Mouse (Mus musculus) heart, postnatal 10 days (tissue): ENCODE measurements around the gene Ryr2. TPM values are rescaled to one million over a fixed set of nuclear protein-coding genes. Genes with fewer than 3 reads are reported as not detected.
"Not testable (repeated sequence)": the region's sequence is repeated elsewhere in the genome, so short reads cannot be mapped to it uniquely, and the experiment has no call there.

ENCODE experiments used
- DNase-seq, 2 experiments: peaks; one replicate each; pipeline ENCODE4 v3.0.0; 2021
- intact Hi-C: fragments of 180-260 bp; cut with DNase I; formaldehyde crosslinking; loops from one replicate; pipeline ENCODE4 v1.15.1; 2025
- total RNA-seq, 2 experiments: library from RNA; stranded (reverse); gene quantifications; 2 replicates each; pipeline ENCODE4 v1.2.3; 2021

The Ryr2 gene
- total RNA-seq: 100 to 1,000 TPM; 767 to 773 TPM

DNA sequence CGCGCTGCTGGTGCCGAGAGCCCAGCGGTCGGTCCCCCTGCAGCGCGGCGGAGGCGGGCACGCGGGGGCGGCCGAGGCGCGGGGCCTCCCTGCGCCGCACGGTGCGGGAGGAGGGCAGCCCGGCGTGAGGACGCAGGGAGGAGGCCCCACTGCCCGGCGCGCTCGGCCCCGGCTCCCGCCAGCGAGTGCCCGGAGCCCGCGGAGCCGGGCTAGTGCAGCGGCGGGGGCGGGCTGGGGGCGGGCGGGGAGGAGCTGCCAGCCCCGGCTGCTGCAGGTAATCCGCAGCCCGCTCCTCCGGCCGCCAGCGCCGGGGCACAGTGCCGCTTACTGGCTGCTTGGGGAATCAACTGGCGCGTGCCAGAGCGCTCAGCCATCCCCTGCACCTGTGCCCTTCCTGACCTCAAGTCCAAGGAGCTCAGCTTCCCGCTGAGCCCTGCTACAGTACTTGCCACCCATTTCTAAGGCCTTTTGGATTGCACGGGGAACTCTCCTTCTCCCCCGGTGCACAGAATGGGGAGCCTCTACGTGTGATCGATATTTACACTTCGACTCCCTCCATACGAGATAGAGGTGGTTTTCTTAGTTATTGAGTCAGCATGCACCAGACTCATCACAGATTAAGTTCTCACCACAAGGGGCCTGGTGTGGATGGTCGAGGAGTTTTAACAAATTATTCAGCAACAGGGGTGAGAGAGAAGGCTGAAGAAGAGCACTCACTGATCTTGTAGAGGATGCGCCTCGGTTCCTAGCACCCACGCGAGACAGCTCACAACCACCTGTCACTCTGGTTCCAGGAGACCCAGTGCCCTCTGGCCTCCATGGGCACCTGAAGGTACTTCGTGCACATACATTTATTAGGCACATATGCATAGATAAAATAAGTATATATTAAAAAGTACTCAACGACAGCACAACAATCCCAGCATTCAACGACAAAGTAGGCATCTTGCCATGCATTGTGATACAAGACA, at the start of gene Ryr2:
Gene Ryr2, minus strand, starts transcription at position 284 of the 971 bp plus-strand sequence.
- DNase-seq: peak; percentile 78 to 85
- intact Hi-C loops: loop anchor here (5.0 kb wide), 1 partner anchor 345 kb away; no protein-coding TSS in a partner anchor

DNA sequence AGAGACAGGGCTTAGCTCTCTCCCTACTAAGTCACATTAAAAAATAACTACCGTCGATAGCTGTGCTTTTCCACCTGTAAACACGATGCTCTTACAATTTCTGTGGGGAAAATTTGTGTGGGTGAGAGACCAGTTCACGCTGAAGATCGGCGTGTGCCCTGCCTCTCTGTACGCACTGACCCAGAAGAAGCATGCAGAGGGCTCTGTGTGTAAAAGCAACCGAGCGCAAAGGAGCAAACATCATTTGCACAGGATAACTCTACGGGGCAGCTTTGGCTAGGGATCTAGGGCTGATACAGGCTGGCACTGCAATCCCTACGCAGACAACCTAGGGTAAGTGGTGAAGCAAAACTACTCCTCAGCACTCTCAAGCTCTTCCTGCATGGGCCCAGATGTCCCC, 47.2 kb upstream of the Ryr2 start:
- no peak for DNase-seq
- intact Hi-C loops: no loop called here

DNA sequence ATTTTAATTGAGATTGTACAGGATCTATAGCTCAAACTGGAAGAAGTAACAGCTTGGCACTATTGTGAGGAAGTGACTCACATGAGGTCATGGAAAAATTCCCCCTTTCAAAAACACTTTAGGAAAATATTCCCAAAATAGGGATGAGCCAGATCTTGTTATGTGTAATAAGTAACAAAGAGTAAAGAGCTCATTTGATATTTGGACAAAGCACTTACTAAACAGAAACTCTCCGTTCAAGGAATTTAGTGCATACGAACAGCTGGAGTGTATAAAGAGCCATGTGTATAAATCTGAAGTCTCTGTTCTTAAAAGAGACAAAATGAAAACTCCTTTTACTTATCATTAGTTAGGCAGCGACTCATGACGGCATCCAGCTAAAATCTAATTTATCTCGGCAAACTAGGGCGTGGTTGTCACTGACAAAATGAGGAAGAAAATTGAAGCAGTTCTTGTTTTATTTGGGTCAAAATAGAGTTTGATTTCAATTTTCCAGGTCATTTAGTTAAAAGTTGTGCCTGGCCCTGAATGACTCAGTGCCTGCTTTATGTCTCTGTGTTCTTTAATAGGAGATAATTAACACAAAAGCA, 40.3 kb upstream of the Ryr2 start:
- intact Hi-C loops: no loop called here
- peak in 1 of 2 experiments; percentile 18 for DNase-seq

DNA sequence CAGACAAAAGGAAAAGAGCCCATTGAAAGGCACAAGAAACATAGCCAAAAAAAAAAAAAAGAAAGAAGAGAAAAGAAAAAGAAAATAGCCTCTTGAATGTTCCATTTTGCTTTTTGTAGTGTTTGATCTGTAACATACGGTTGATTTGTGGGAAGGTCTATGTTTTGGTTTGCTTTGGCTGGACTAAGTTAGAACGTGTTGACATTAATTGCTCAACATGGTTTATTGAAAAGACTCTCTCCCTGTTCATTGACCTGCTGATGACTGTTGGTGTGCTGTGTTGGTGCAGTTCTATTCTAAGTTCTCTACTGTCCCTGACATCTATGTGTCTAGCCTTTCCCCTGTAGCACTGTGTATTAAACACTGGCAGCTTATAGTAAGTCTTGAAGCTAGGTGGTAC, 39.7 kb upstream of the Ryr2 start:
- intact Hi-C loops: no loop called here
- no peak for DNase-seq

DNA sequence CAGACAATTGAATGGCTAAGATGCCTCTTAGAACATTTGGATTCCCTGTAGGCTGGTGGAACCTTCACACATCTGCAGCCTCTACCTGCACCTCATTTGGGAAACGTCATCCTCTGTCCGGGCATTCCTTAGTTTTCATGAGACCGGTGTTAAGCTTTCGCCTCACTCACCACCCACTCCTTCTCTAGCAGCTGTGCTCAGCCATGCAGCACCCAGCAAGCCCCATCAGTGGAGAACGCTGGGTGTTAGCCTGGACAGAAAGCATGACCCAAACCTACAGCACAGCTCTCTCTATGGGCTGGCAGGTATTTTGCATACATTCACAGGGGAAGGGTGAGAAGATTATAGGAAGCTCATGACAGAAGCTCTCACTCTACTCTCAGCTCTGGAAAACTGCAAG, 36.6 kb upstream of the Ryr2 start:
- DNase-seq: no peak
- intact Hi-C loops: no loop called here

DNA sequence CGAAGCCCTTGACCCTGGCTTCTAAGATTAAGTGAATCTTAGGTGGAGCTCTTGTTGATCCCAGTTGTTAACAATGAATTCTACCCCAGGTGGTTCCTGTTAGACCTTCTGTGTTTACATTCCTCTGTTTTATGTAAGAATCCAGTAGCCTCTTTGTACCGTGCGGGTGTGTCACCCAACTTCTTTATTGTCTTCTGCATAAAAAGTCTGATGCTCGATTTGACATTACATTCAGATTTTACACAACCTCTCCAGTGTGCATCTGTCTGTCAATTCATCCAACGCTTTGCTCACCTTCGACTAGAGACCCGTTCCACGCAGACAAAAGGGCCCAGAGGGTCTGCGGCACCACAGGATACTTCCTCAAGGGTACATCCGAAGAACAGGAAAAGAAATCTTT, 29.7 kb upstream of the Ryr2 start:
- intact Hi-C loops, DNase-seq: not testable (repeated sequence)

DNA sequence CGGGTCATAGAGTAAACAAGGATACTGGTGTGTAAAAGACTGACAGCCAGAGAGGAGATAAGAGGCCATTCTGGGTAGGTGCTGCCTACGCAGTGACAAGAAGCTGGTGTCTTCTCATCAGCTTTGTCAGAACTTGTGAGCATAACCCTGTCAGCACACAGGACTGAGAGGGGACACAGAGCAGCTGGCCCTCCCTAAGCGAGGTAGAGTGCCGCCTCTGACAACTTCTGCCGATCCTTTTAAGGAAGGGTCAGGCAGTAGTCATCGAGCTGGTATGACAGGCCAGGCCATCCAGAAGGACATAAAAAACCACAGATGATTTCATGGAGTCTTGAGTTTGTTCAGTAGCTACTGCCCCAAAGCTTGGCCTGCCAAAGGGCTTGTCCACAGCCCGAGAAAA, 26.8 kb upstream of the Ryr2 start:
- peak; percentile 86 to 91 for DNase-seq
- intact Hi-C loops: loop anchor here (1.0 to 5.0 kb wide), 2 partner anchors 30 to 64 kb away; no protein-coding TSS in a partner anchor

DNA sequence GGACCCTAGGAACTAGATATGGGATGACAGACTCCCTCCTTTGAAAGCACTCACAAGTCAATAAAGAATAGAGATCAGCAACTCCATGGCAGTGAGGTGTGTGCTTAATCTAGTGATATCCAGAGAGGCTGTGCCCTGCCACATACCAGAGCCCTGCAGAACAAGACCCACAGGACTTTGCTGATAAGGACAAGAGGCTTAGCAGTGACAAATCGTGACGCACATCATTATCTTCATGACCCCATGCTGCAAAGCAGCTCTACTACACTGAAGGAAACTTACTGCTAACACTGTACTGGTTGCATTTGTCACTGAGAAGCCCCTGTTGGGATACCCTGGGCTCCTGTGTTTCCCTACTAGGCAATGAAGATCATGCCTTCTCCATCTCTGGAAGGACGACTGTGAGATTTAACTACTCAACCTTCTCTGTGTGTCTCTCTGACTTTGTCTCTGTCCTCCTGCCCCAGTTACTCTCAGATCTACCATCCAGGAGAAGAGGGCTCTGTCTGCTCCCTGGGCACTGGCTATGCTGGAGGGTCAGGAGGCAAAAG, 25.5 kb upstream of the Ryr2 start:
- DNase-seq: peak; percentile 51 to 68
- intact Hi-C loops: loop anchor here (5.0 kb wide), 1 partner anchor 65 kb away; no protein-coding TSS in a partner anchor

DNA sequence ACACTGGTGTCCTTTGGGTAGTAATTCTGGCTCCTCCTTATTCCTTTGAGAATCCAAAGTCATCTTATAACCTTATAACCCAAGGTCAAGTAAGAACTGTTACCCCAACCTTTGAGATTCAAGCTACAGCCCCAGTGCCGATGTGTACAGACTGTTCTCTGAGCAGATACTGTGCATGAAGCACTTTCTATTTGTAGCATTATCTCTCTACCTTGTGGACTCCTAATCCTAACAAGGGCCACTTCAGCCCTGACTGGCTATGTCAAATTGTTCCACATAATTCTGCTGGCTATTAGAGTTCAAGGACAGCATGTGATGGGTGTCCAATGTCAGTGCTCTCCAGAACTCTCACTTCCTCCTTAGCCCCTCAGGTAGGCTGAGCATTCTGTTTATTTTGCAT, 22.4 kb upstream of the Ryr2 start:
- peak in 1 of 2 experiments; percentile 59 for DNase-seq
- intact Hi-C loops: loop anchor here (1.0 kb wide), 1 partner anchor 25 kb away; no protein-coding TSS in a partner anchor

DNA sequence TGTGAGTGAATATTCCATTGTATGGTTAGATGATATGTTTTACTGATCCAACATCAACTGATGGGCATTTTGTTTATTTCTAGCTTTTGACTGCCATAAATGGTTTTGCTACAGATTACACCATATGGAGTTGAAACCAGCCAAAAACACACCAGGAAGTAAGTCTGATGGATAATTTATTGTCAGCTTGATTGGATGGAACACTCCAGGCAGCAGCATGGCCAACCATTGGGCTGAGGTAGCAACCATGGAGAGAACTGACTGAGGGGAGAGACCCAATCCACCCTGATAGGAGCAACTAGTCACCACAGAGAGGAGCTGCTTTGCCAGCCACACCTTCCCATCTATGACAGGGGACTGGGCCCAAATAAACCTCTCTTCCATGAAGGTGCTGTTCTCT, 19.4 kb upstream of the Ryr2 start:
- intact Hi-C loops: no loop called here

DNA sequence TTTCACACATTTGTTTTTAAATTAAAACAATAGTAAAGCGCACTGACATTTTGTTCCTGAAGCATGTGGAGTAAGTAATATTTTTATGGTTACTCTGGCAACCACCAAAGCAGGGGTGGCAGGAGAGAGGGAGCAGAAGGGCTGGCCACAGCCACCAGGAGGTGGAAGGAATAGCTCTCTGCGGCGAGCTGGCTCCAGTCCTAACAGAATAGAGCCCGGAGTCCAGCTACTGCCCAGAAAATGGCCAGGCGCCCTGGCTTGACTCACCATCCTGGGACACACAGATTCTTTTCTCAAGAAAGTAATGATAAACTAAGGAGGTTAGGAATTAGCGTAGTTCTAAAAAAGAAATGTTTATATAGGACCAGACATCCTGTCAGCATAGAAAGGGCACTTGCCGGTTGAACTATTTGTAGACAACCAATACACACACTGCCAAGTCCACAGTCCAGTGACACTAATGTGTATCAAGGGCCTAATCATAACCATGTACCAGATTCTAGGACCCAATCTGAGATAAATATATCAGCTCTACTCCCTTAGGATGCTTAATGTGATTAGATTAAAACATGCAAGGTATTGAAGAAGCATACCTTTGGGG, 18.3 kb upstream of the Ryr2 start:
- intact Hi-C loops: no loop called here
- peak; percentile 81 to 84 for DNase-seq

More for the DNA sequence above, 19.4 kb upstream of the Ryr2 start:
- DNase-seq: no peak

DNA sequence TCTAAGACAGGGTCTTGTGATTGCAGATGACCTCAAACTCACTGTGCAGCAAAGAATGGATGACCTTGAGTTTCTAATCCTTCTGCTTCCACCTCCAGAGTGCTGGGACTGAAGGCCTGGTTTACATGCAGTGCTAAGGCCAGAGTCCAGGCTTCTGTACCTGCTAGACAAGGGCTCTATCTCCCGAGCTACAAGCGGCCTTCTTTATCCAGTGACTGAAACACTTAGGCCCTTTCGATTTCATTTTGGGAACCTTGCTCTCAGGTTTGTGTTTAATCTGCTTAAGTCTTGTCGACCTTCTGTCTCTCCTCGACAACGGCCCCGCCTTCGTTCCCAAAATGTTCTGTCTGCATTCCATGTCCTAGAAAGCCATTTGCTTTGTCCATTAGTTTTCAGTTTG, 8.8 kb upstream of the Ryr2 start:
- intact Hi-C loops: no loop called here
- no peak for DNase-seq

DNA sequence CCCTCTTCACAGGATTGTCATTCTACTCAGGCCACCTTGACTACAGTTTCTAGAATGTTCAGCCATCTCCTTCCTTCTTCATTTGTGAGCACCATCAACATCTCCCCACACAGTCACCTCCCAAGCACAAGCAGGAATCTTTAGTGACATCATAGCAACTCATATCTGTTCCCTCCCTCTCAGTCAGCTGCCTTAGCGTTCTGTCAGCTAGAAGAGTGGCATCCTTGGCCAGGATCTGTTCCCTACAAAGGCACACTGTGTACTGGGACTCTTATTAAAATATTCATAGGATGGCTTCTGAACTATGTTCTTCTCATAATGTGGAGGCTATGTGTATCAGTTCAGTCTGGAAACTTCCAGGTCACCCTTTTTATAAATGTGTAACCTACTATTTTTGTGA, 8.1 kb upstream of the Ryr2 start:
- no peak for DNase-seq

DNA sequence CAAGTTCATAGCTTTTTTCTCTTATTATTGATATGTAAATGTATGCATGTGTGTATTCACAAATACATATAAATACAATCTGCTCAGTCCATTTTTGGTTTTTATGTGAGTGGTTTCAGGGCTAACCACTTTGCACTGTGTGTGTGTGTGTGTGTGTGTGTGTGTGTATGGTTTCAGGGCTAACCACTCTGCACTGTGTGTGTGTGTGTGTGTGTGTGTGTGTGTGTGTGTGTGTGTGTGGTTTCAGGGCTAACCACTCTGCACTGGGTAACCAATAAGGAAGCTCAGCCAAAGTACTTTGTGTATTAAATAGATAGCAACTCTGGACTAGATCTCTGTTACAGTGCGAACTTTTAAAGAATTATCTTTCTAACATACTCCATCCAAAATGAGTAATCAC, 2.2 kb upstream of the Ryr2 start:
- intact Hi-C loops: loop anchor here (5.0 kb wide), 1 partner anchor 347 kb away; no protein-coding TSS in a partner anchor

More for the DNA sequence above, 8.1 kb upstream of the Ryr2 start:
- intact Hi-C loops: no loop called here

DNA sequence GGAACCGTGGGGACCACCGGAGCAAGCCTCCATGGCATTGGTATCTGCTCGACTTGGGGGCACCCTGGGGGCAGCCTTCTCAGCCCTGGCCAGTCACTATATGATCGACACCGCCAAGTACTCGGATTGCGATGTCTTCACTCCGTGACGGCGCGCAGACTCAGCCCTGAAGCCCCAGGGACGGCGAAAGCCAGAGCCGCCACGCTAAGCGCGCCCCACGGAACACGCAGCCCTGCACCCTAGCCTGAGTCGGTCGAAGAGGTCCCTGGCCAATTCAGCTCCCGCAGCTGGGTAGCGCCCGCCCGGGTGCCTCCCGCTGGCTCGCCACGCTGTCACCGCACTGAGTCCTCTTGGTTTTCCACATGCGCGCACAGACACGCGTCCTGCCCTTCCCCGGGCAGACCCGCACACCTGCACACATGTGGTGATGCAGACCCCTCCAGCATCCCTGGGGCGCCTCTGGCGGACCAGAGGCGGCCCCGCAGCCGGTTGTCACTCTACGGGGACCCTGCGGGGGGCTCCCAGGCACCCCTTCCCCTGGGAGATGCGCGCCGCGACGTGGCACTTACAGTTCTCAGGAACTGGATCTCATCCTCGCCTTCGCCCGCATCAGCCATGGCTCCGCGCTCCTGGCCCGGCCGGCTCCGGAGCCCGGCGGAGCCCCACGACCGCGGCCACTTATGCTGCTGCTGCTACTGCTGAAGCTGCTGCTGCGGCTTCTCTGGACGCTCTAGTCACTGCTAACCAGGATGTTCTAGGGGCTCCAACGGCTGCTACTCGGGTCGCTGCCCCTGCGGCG, 716 bp downstream of the Ryr2 start:
- peak in 1 of 2 experiments; percentile 39 for DNase-seq
- intact Hi-C loops: loop anchor here (5.0 kb wide), 1 partner anchor 344 kb away; no protein-coding TSS in a partner anchor

More for the DNA sequence above, 2.2 kb upstream of the Ryr2 start:
- no peak for DNase-seq

DNA sequence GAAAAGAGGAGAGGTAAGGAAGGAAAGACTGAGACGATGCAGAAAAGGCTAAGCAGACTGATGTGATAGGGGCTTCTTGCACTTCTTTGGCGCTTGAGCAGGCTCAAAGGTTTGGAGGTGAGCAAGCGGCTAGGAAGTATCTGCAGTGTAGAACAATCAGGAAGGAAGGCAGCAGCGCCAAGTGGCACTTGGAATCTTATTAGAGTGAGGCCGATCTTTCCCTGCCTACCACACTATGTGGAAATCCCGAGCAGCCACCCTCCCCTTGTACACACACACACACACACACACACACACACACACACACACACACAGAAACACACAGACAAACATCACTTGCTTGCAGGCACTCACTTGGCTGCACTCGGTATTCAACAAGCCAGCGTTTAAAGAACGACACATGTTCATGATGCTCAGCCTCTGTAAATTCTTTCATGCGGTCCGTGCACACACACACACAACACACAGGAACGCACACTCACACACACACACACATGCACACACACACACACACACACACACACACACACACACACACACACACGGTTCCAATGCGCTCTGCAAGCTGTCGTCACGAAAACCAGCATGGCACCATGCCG, 1.4 kb downstream of the Ryr2 start:
- intact Hi-C loops: loop anchor here (5.0 kb wide), 1 partner anchor 343 kb away; no protein-coding TSS in a partner anchor

DNA sequence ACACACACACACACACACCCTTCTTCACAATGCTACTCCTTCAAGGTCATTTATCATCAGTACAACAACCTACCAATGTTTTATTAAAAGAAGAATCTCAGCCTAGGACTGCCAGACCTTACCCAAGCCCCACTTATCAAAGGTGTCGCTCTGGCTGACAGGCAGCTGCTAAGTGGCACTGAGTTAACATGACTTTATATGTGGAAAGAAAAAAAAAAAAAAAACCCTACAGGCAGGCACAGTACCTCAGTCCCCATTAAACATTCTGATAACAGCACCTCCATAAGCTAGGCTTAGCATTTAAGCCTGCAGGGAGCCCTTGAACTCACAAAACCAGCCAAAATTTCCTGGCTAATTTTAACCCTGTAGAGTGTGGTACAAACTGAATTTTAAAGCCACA, 2.4 kb downstream of the Ryr2 start:
- intact Hi-C loops: loop anchor here (1.0 kb wide), 1 partner anchor 25 kb away; no protein-coding TSS in a partner anchor
- peak in 1 of 2 experiments; percentile 42 for DNase-seq

More for the DNA sequence above, 1.4 kb downstream of the Ryr2 start:
- peak in 1 of 2 experiments; percentile 35 for DNase-seq

DNA sequence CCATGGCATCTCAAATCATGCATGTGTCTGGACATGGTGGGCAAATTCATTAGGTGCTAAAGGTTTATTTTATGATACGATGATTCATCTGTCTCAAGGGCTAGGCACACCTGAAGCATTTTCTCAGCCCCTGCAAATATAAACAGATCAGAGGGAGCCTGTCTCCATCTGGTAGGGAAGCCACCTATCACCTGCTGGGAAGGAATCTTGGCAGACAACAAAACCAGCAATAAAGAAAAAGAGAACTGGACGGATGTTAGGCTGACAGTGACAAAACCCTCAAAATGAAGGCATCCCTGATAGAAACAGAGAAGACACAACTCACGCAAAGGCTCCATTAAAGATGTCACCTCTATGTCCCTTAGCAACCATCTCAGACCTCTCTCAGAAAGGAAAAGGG, 3.7 kb downstream of the Ryr2 start:
- intact Hi-C loops: loop anchor here (1.0 kb wide), 1 partner anchor 30 kb away; no protein-coding TSS in a partner anchor
- no peak for DNase-seq

DNA sequence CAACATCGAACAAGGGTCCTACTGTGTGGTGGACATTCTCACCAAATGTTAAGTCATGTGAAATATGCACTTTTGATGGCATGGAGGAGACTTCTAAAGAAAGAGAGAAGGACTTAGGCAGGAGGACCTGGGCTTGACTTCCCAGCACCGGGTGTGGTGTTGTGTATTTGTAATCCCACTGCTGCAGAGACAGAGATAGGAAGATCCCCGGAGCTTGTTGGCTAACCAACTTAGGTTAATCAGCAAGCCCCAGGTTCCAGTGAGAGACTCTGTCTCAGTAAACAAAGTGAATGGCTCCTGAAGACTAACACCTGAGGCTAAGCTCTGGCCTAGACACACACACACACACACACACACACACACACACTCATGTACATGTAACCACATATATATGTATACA, 7.3 kb downstream of the Ryr2 start:
- intact Hi-C loops: no loop called here
- DNase-seq: no peak
